Comparison of ENCODE assay signal across 17 mouse cellular contexts in the genomic region with DNA sequence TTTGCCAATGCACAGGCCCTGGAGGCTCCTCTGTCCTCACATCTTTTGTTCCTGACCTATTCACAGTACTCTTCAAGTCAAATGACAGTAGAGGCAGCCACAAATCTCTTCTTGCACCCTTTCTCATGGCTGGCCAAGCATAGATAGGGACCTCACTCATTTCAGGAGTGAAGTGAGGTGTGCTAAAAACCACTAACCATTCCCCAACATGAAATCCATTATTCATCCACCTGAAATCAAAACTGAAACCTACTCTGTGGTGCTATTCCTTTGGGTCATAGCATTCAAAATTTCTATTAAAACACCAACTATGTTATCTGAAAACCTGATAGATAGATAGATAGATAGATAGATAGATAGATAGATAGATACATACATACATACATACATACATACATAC.
"Had no signal": no experiment of that assay in that cellular context is flagged by ENCODE, and none has a peak within 500 bp of the region (broad histone marks: within the 10 kb centered on the region; RNA-seq: fewer than 3 reads in every experiment).

No protein-coding gene starts in this region.

- H3K4me2 ChIP-seq: neural tube, embryonic 12.5 days; neural tube, embryonic 13.5 days; neural tube, embryonic 15.5 days; stomach, embryonic 15.5 days had no signal

- H3K27ac ChIP-seq: neural tube, embryonic 12.5 days; neural tube, embryonic 13.5 days; neural tube, embryonic 15.5 days; stomach, embryonic 15.5 days; stomach, postnatal 0 days had no signal

- H3K9me3 ChIP-seq: neural tube, embryonic 12.5 days; neural tube, embryonic 13.5 days; neural tube, embryonic 15.5 days; stomach, embryonic 15.5 days had no signal

- H3K9ac ChIP-seq: neural tube, embryonic 12.5 days; neural tube, embryonic 13.5 days; neural tube, embryonic 15.5 days; stomach, embryonic 15.5 days had no signal

- H3K27me3 ChIP-seq: neural tube, embryonic 12.5 days; neural tube, embryonic 13.5 days; neural tube, embryonic 15.5 days; stomach, embryonic 15.5 days had no signal

- H3K4me3 ChIP-seq: neural tube, embryonic 12.5 days; neural tube, embryonic 13.5 days; neural tube, embryonic 15.5 days; stomach, embryonic 15.5 days had no signal

- DNase-seq: retina, postnatal 1 day; right cerebral cortex, adult 18-20 months; right cerebral cortex, postnatal 14 days; right cerebral cortex, postnatal 25 days; right cerebral cortex, postnatal 4 days; spleen, adult 18-20 months; thymus, adult 18-20 months; thymus, adult 2 months; thymus, postnatal 14 days; thymus, postnatal 25 days; thymus, postnatal 36 days; thymus, postnatal 4 days had no signal

- H3K36me3 ChIP-seq: neural tube, embryonic 12.5 days; neural tube, embryonic 13.5 days; neural tube, embryonic 15.5 days; stomach, embryonic 15.5 days had no signal

- H3K4me1 ChIP-seq: neural tube, embryonic 12.5 days; neural tube, embryonic 15.5 days; stomach, embryonic 15.5 days had no signal
